Mouse (Mus musculus) lung, postnatal 25 days (tissue): ENCODE measurements at regions not wholly inside any gene's neighbourhood (a gene's known extent, or its start where the extent isn't known, plus 50 kb on each side); places are given as distances from the start of the nearest gene placed in this dataset.

Experiments
- DNase-seq: peaks from one replicate; pipeline ENCODE4 v3.0.0; 2022; ENCODE audit warnings: low spot score

GRCm38 (mm10) chr4:148723208-148723607, 80.1 kb downstream of the Gm572 start:
- no peak for DNase-seq

- DNase-seq, result no peak
Observed at GRCm38 (mm10) chr4:148723934-148724719, 80.1 kb upstream of the Casz1 start.

- no peak for DNase-seq
Observed at GRCm38 (mm10) chr4:148728800-148729199, 75.4 kb upstream of the Casz1 start.

GRCm38 (mm10) chr4:148731586-148731985, 72.6 kb upstream of the Casz1 start:
- no peak for DNase-seq

- DNase-seq, result no peak
Observed at GRCm38 (mm10) chr4:148734061-148734460, 70.2 kb upstream of the Casz1 start.

- DNase-seq, result peak; percentile 85
Observed at GRCm38 (mm10) chr4:148734547-148734946, 69.7 kb upstream of the Casz1 start.

- DNase-seq, result no peak
Observed at GRCm38 (mm10) chr4:148738601-148739530, 65.4 kb upstream of the Casz1 start.

- DNase-seq, result peak; percentile 59
Observed at GRCm38 (mm10) chr4:148742549-148743413, 61.4 kb upstream of the Casz1 start.

GRCm38 (mm10) chr4:148743414-148743844, 60.8 kb upstream of the Casz1 start:
- no peak for DNase-seq

- no peak for DNase-seq
Observed at GRCm38 (mm10) chr4:148744053-148744452, 60.2 kb upstream of the Casz1 start.

GRCm38 (mm10) chr4:148746460-148747314, 57.5 kb upstream of the Casz1 start:
- DNase-seq, result no peak

GRCm38 (mm10) chr4:148747315-148747644, 56.9 kb upstream of the Casz1 start:
- no peak for DNase-seq

- no peak for DNase-seq
Observed at GRCm38 (mm10) chr4:148750030-148750429, 54.2 kb upstream of the Casz1 start.

- no peak for DNase-seq
Observed at GRCm38 (mm10) chr4:148751591-148751990, 52.6 kb upstream of the Casz1 start.

- no peak for DNase-seq
Observed at GRCm38 (mm10) chr4:148752360-148753093, 51.7 kb upstream of the Casz1 start.

- no peak for DNase-seq
Observed at GRCm38 (mm10) chr4:148753143-148753798, 51.0 kb upstream of the Casz1 start.

GRCm38 (mm10) chr4:148753849-148754248, 50.4 kb upstream of the Casz1 start:
- DNase-seq, result no peak
